Comparison of ENCODE assay signal across 30 mouse cellular contexts in the genomic region with DNA sequence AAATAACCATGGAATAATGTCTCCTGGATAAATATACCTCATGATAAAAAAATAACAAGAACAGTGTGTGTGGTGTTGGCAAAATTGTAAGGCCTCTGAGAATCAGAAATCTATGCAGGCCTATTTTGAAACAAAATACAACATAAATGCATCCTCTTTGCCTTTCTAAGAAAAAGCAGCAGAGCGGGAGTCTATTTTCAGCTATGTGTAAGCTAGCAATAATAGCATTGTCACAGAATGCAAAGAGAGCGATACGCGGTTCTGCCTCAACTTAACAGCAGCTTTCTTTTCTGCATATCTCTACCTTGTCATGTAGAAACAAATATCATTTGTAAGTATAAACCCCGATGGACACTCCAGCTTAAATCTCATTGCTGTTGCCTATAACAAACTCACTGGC.
"Had no signal": no experiment of that assay in that cellular context is flagged by ENCODE, and none has a peak within 500 bp of the region (broad histone marks: within the 10 kb centered on the region; RNA-seq: fewer than 3 reads in every experiment).

No protein-coding gene starts in this region.

- DNase-seq: left cerebral cortex, postnatal 4 days; liver; liver, embryonic 13.5 days; liver, postnatal 0 days; lung, adult 18-20 months; lung, adult 2 months; lung, embryonic 14.5 days; lung, postnatal 10 days; lung, postnatal 14 days; lung, postnatal 36 days; lung, postnatal 4 days; midbrain, embryonic 14.5 days had no signal

- H3K9ac ChIP-seq: limb, embryonic 12.5 days; limb, embryonic 13.5 days; limb, embryonic 15.5 days; liver, embryonic 12.5 days; liver, embryonic 13.5 days; liver, embryonic 14.5 days; liver, embryonic 15.5 days; liver, postnatal 0 days; lung, embryonic 14.5 days; lung, embryonic 15.5 days; midbrain, embryonic 12.5 days; midbrain, embryonic 13.5 days; neural tube, embryonic 12.5 days had no signal

- ATAC-seq: liver, embryonic 12.5 days; liver, postnatal 0 days; lung, postnatal 0 days; midbrain, embryonic 13.5 days; midbrain, embryonic 16.5 days had no signal

- H3K4me1 ChIP-seq: limb, embryonic 10.5 days; limb, embryonic 12.5 days; limb, embryonic 13.5 days; limb, embryonic 15.5 days; liver, embryonic 12.5 days; liver, embryonic 13.5 days; liver, embryonic 15.5 days; lung, embryonic 15.5 days; megakaryocyte, embryonic 14.5 days; midbrain, embryonic 12.5 days; midbrain, embryonic 13.5 days; neural tube, embryonic 12.5 days had no signal

- H3K4me2 ChIP-seq: limb, embryonic 12.5 days; limb, embryonic 13.5 days; limb, embryonic 15.5 days; liver, embryonic 11.5 days; liver, embryonic 12.5 days; liver, embryonic 13.5 days; liver, embryonic 15.5 days; lung, embryonic 14.5 days; lung, embryonic 15.5 days; midbrain, embryonic 11.5 days; midbrain, embryonic 12.5 days; midbrain, embryonic 13.5 days; neural tube, embryonic 12.5 days had no signal

- H3K4me3 ChIP-seq: limb, embryonic 10.5 days; limb, embryonic 12.5 days; limb, embryonic 13.5 days; limb, embryonic 15.5 days; liver, embryonic 12.5 days; liver, embryonic 13.5 days; liver, embryonic 15.5 days; lung, embryonic 15.5 days; megakaryocyte, embryonic 14.5 days; midbrain, embryonic 12.5 days; midbrain, embryonic 13.5 days; myocyte; neural tube, embryonic 12.5 days had no signal

- H3K27ac ChIP-seq: limb, embryonic 10.5 days; limb, embryonic 12.5 days; limb, embryonic 13.5 days; limb, embryonic 15.5 days; liver, embryonic 12.5 days; liver, embryonic 13.5 days; liver, embryonic 14.5 days; liver, embryonic 15.5 days; lung, embryonic 15.5 days; macrophage; midbrain, embryonic 12.5 days; midbrain, embryonic 13.5 days; neural tube, embryonic 12.5 days had no signal

- H3K36me3 ChIP-seq: limb, embryonic 10.5 days; limb, embryonic 12.5 days; limb, embryonic 13.5 days; limb, embryonic 15.5 days; liver, embryonic 12.5 days; liver, embryonic 13.5 days; liver, embryonic 15.5 days; lung, embryonic 15.5 days; midbrain, embryonic 12.5 days; midbrain, embryonic 13.5 days; neural tube, embryonic 12.5 days had no signal

- H3K9me3 ChIP-seq: limb, embryonic 10.5 days; limb, embryonic 12.5 days; limb, embryonic 13.5 days; limb, embryonic 15.5 days; liver, embryonic 12.5 days; liver, embryonic 13.5 days; liver, embryonic 15.5 days; lung, embryonic 15.5 days; megakaryocyte, embryonic 14.5 days; midbrain, embryonic 12.5 days; midbrain, embryonic 13.5 days; neural tube, embryonic 12.5 days had no signal

- H3K27me3 ChIP-seq: liver, embryonic 12.5 days; liver, embryonic 13.5 days; liver, embryonic 15.5 days; neural tube, embryonic 12.5 days had no signal
